Mouse (Mus musculus) kidney, adult 11 months (tissue): ENCODE measurements around the gene Gm49396.

Experiments
- DNase-seq: peaks from one replicate; pipeline ENCODE4 v3.0.0; 2022

The Gm49396 gene

GRCm38 (mm10) chr7:30614454-30614853 is 51.3 kb downstream of the Gm49396 start:
- DNase-seq = no peak

GRCm38 (mm10) chr7:30615049-30615760 is 52.1 kb downstream of the Gm49396 start:
- DNase-seq = no peak
